In the genomic region with DNA sequence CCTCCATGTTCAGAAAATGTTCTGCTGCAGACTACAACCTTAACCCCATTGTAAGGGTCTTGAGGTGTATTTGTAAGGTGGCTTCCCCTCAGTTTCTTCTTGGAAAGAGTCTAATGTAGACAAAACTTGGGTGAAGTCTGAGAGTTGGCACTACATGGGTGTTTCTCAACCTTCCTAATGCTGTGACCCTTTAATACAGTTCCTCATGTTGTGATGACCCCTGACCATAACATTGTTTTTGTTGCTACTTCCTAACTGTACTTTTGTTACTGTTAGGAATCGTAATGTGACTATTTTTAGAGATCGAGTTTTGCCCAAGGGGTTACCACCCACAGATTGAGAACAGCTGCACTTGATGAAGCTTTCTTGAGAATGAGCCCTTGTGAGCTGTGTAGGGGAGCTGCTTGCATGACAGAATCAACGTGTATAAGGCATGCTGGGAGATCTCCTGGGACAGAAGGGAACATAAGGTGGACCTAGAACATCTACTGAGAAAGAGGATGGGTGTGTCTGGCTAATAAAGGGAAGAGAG, we compare ENCODE assay signal across 36 mouse cellular contexts. TPM values are rescaled to one million over a fixed set of nuclear protein-coding genes. Genes with fewer than 3 reads are reported as not detected.
DNase-seq lines count a peak whose midpoint lies in the region; ATAC-seq and TF ChIP-seq lines count a peak whose summit lies in the region.
"Had no signal": no experiment of that assay in that cellular context is flagged by ENCODE, and none has a peak within 500 bp of the region (broad histone marks: within the 10 kb centered on the region; RNA-seq: fewer than 3 reads in every experiment).

No protein-coding gene starts in this region.

- no peak overlapping the region for H3K4me2 ChIP-seq in embryonic facial prominence, embryonic 13.5 days
- no peak overlapping the region for H3K4me2 ChIP-seq in lung, postnatal 0 days (replicated peaks; ENCODE audit: low read depth, low read length)
- H3K4me2 ChIP-seq: embryonic facial prominence, embryonic 15.5 days; heart, embryonic 11.5 days; hindbrain, embryonic 15.5 days had no signal

- H3K9me3 ChIP-seq in embryonic facial prominence, embryonic 13.5 days, result no peaks in the 10 kb centered on the region
- H3K9me3 ChIP-seq in embryonic facial prominence, embryonic 10.5 days, result no peaks in the 10 kb centered on the region
- H3K9me3 ChIP-seq in lung, postnatal 0 days (ENCODE audit: low read length), result no peaks in the 10 kb centered on the region
- H3K9me3 ChIP-seq: embryonic facial prominence, embryonic 15.5 days; hindbrain, embryonic 15.5 days had no signal

- H3K27ac ChIP-seq in embryonic facial prominence, embryonic 13.5 days, result peak overlapping the region; percentile 33; the same call in 1 of the 2 replicates
- no peak overlapping the region for H3K27ac ChIP-seq in embryonic facial prominence, embryonic 10.5 days (replicated peaks)
- H3K27ac ChIP-seq in lung, postnatal 0 days (ENCODE audit: low read length), result no peak overlapping the region
- no peak overlapping the region for H3K27ac ChIP-seq in gastrocnemius, adult 2 months
- H3K27ac ChIP-seq: embryonic facial prominence, embryonic 15.5 days; hindbrain, embryonic 15.5 days had no signal

- no peak for TF ChIP-seq CTCF in lung, postnatal 0 days (IDR thresholded peaks at IDR 0.05)
- no peak for TF ChIP-seq CTCF in gastrocnemius, adult 2 months (IDR thresholded peaks at IDR 0.05)

- WGBS in embryonic facial prominence, embryonic 13.5 days, result 15% methylated on average over 3 of the region's 3 CpGs
- 44% methylated on average over 3 of the region's 3 CpGs for WGBS in embryonic facial prominence, embryonic 10.5 days
- 26% methylated on average over 3 of the region's 3 CpGs for WGBS in lung, postnatal 0 days

- intact Hi-C loops in gastrocnemius, adult 2 months (cut with DNase I), result no loop called here
- intact Hi-C loops in left cerebral cortex, postnatal 10 days (cut with DNase I), result no loop called here

- H3K4me3 ChIP-seq in embryonic facial prominence, embryonic 13.5 days, result no peak overlapping the region
- H3K4me3 ChIP-seq in embryonic facial prominence, embryonic 10.5 days, result no peak overlapping the region
- no peak overlapping the region for H3K4me3 ChIP-seq in lung, postnatal 0 days (ENCODE audit: low read depth, low read length)
- H3K4me3 ChIP-seq in gastrocnemius, adult 2 months, result no peak overlapping the region
- H3K4me3 ChIP-seq: embryonic facial prominence, embryonic 15.5 days; hindbrain, embryonic 15.5 days had no signal

- no peaks in the 10 kb centered on the region for H3K36me3 ChIP-seq in embryonic facial prominence, embryonic 13.5 days
- H3K36me3 ChIP-seq in embryonic facial prominence, embryonic 10.5 days (replicated peaks), result no peaks in the 10 kb centered on the region
- no peaks in the 10 kb centered on the region for H3K36me3 ChIP-seq in lung, postnatal 0 days (ENCODE audit: insufficient read depth, low read length)
- H3K36me3 ChIP-seq: embryonic facial prominence, embryonic 15.5 days; hindbrain, embryonic 15.5 days had no signal

- ATAC-seq in embryonic facial prominence, embryonic 13.5 days (ENCODE audit: insufficient number of reproducible peaks, insufficient read depth, low FRiP score, low TSS enrichment, low read depth), result no peak
- ATAC-seq in lung, postnatal 0 days, result no peak
- ATAC-seq: activated CD4-positive, CD25-positive, alpha-beta regulatory T cell, adult 4 months; CD4-positive, CD25-positive, alpha-beta regulatory T cell, adult 4 months; forebrain, embryonic 14.5 days; forebrain, postnatal 0 days; intestine, postnatal 0 days had no signal

- H3K4me1 ChIP-seq in embryonic facial prominence, embryonic 13.5 days, result peaks cover 30% of the 10 kb centered on the region
- H3K4me1 ChIP-seq in embryonic facial prominence, embryonic 10.5 days, result peaks cover 28% of the 10 kb centered on the region
- no peaks in the 10 kb centered on the region for H3K4me1 ChIP-seq in lung, postnatal 0 days (ENCODE audit: insufficient read depth, low read depth, low read length)
- H3K4me1 ChIP-seq: hindbrain, embryonic 15.5 days had no signal

- DNase-seq in embryonic facial prominence, embryonic 10.5 days (ENCODE audit: low spot score), result no peak
- DNase-seq in lung, postnatal 0 days (ENCODE audit: low spot score), result peak; percentile 5
- no peak for DNase-seq in lung, postnatal 14 days
- DNase-seq in 3T3-L1 (ENCODE audit: low read depth, low spot score), result peak; percentile 67
- DNase-seq in adipocyte (ENCODE audit: low spot score), result peak; percentile 93
- DNase-seq in gastrocnemius, adult 2 months, result no peak
- DNase-seq in left cerebral cortex, postnatal 10 days (ENCODE audit: extremely low spot score in 1 of 2, low spot score in 2 of 2), result no peak
- DNase-seq: adrenal gland, adult 2 months; adrenal gland, postnatal 14 days; B cell, adult 2 months; cerebellum, adult 11 months; cerebellum, adult 2 months; cerebellum, adult 9-11 months; cerebellum, postnatal 25 days; forebrain, postnatal 0 days; gastrocnemius, postnatal 25 days; heart, postnatal 36 days had no signal

- no peak overlapping the region for H3K9ac ChIP-seq in embryonic facial prominence, embryonic 13.5 days
- H3K9ac ChIP-seq in lung, postnatal 0 days (replicated peaks; ENCODE audit: low read depth), result no peak overlapping the region
- H3K9ac ChIP-seq: embryonic facial prominence, embryonic 15.5 days; forebrain, postnatal 0 days; hindbrain, embryonic 15.5 days had no signal

- TF ChIP-seq EP300 in lung, postnatal 0 days (IDR thresholded peaks at IDR 0.05), result no peak

- H3K27me3 ChIP-seq in embryonic facial prominence, embryonic 13.5 days, result no peaks in the 10 kb centered on the region
- H3K27me3 ChIP-seq in embryonic facial prominence, embryonic 10.5 days (replicated peaks; ENCODE audit: low read depth, poor library complexity, severe bottlenecking), result 0 out of 2 replicates have a peak, but pooled peaks cover 3% of the 10 kb centered on the region
- H3K27me3 ChIP-seq in lung, postnatal 0 days (replicated peaks; ENCODE audit: insufficient read depth, low read length), result no peaks in the 10 kb centered on the region
- H3K27me3 ChIP-seq: embryonic facial prominence, embryonic 15.5 days; hindbrain, embryonic 15.5 days had no signal

RNA-seq across cellular contexts. Expression of gene Cbfb, which starts 9.3 kb away (rescaled TPM):
- polyA plus RNA-seq in embryonic facial prominence, embryonic 13.5 days (2015; fragmentation: Nextera tagmentation; extraction: Ambion mirVana), result 102 and 118 TPM in 2 replicates
- 67.5 and 73.2 TPM in 2 replicates for polyA plus RNA-seq in embryonic facial prominence, embryonic 10.5 days (2016; fragmentation: Nextera tagmentation; extraction: Ambion mirVana)
- 29.0 and 31.5 TPM in 2 replicates for polyA plus RNA-seq in lung, postnatal 0 days (2015; fragmentation: Nextera tagmentation; extraction: Ambion mirVana)
- total RNA-seq in gastrocnemius, adult 2 months (2021), result 10 to 100 TPM; 58.9 to 76.8 TPM
- 10 to 100 TPM; 20.9 to 23.0 TPM for total RNA-seq in left cerebral cortex, postnatal 10 days (2021)

RNA-seq across cellular contexts. Expression of gene Ces4a, which starts 29.6 kb away (rescaled TPM):
- polyA plus RNA-seq in embryonic facial prominence, embryonic 13.5 days (2015; fragmentation: Nextera tagmentation; extraction: Ambion mirVana), result 0.18 TPM in 1 of 2 replicates, not detected in the other
- not detected in 2 replicates for polyA plus RNA-seq in embryonic facial prominence, embryonic 10.5 days (2016; fragmentation: Nextera tagmentation; extraction: Ambion mirVana)
- not detected in 2 replicates for polyA plus RNA-seq in lung, postnatal 0 days (2015; fragmentation: Nextera tagmentation; extraction: Ambion mirVana)
- total RNA-seq in gastrocnemius, adult 2 months (2021), result not detected
- total RNA-seq in left cerebral cortex, postnatal 10 days (2021), result not detected
- total RNA-seq: adrenal gland, postnatal 14 days; adrenal gland, postnatal 4 days; common myeloid progenitor, adult 5-6 weeks; gastrocnemius, adult 8-10 months; gastrocnemius, postnatal 25 days; heart, adult 8-10 months; heart, postnatal 36 days; MEL had no signal
- polyA plus RNA-seq: activated CD4-positive, CD25-positive, alpha-beta regulatory T cell, adult 4 months; embryonic facial prominence, embryonic 15.5 days; forebrain, embryonic 11.5 days; forebrain, postnatal 0 days; frontal cortex, adult 2 months; heart, embryonic 11.5 days; heart, embryonic 14.5 days; heart, postnatal 0 days; hindbrain, embryonic 11.5 days; intestine, embryonic 14.5 days; intestine, postnatal 0 days had no signal

Comparison
In these comparisons a context has a peak if more than half of its experiments do, and no peak if none do; other contexts are left out.
1. DNase-seq: peak in lung, postnatal 0 days (single experiment), 3T3-L1 (single experiment) and adipocyte (single experiment); none in embryonic facial prominence, embryonic 10.5 days (single experiment), lung, postnatal 14 days (single experiment), gastrocnemius, adult 2 months (single experiment) and left cerebral cortex, postnatal 10 days (0 of 2).